Mouse (Mus musculus) C2C12 (cell line): ENCODE measurements around the gene Grb7.

Experiments used
- CEBPB ChIP-seq: IDR thresholded peaks from one replicate; pipeline ENCODE4 v1.6.1; 2011; ENCODE audit warnings: low read depth, mild to moderate bottlenecking, control low read depth, moderate library complexity
- CTCF ChIP-seq: IDR thresholded peaks from one replicate; pipeline ENCODE4 v1.5.1; 2011; ENCODE audit not compliant: control insufficient read depth, insufficient read depth, insufficient read length

- TF ChIP-seq CTCF (no peak), CEBPB (no peak)
Measured at GRCm38 (mm10) chr11:98487526-98488040, 41.4 kb downstream of the Grb7 start.
